Mouse (Mus musculus) cerebellum, adult 11 months (tissue): Measurements from ENCODE around the gene Abhd11.
"Not testable (repeated sequence)": the region's sequence is repeated elsewhere in the genome, so short reads cannot be mapped to it uniquely, and the experiment has no call there.

ENCODE experiments used
- DNase-seq: peaks from one replicate; pipeline ENCODE4 v3.0.0; 2022

Gene Abhd11

GRCm38 (mm10) chr5:135008671-135009589 lies at the start of gene Abhd11:
Gene Abhd11 (plus strand): TSS chr5:135009152.
- peak; percentile 99 for DNase-seq

DNA sequence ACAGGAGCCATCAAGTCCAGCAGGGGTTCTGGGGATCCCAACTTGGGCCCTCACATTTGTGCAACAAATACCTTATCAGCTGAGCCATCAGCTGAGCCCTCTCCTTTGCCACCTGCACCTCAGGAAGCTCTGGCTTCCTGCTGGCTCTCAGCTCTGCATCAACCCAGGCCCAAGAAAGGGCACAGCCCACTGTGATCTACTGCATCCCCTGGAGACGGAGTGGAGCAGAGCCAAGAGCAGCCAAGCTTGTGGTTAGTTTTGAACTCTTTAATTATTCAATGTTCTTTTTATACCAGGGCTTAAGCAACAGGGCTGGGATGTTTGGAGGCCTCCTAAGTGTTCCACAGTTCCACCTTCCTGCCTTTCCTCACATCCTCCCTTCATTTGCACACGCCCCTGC lies 48.5 kb upstream of the Abhd11 start:
- no peak for DNase-seq

DNA sequence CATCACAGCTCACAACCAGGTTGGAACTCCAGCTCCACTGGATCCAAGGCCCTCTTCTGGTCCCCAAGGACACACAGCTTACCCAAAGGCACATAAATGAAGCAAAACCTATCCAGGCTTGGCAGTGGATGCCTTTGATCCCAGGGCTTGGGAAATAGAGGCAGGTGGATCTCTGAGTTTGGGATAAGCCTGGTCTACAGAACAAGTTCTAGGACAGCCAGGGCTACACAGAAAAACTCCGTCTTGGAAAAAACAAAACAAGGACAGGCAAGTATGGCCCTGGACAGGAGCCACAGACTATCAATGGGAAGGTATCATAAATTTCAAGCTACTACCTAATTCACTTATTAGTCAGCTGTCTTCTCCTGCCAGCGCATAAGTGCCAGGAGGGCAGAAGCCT lies 47.4 kb upstream of the Abhd11 start:
- DNase-seq, result no peak

DNA sequence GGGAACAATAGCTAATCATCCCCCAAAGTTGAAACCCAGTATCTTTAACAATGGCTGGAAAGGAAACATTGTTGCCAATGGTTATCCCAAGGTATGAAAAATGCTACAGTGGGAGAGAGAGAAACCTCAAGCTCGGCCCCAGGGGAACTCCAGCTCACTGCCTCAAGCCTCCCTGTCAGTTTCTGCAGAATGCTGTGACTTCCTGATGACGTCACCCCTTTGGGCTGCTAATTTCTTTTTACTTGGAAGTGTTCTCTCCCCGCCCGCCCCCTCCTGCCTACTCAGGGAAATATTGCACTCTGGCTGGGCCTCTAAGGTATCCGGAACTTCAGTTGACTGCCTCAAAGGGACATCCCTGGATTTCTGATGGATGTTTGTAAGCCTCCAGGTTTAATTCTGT lies 45.4 kb upstream of the Abhd11 start:
- no peak for DNase-seq

DNA sequence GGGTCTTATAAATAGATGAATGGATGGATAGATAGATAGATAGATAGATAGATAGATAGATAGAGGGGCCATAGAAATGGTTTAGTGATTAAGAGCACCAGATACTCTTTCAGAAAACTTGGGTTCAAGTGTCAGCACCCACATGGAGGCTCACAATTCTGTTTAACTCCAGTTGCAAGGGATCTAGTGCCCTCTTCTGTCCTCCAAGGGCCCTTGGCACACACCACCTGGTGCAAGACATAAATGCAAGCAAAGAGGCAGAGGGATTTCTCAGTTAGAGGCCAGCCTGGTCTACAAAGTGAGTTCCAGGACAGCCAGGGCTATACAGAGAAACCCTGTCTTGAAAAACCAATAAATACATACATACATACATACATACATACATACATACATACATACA lies 44.3 kb upstream of the Abhd11 start:
- DNase-seq, result not testable (repeated sequence)

DNA sequence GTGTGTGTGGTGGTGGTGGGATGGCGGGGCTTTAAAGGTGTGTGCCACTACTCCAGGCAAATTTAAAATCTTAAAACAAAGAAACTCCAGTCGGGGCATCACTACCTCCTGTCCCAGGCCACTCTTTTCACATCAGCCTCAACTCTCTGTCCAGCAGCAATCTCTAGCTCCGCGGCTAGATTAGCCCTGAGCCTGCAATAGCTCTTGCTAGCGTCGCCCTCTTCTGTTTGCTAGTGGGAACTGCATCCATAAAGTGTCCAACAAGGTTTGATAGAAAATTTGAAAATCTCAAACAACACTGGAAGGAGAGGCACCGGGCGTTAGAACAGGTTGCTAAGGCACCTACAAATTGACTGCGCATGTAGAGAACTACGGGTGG lies 43.5 kb upstream of the Abhd11 start:
- peak; percentile 41 for DNase-seq

- DNase-seq, result peak; percentile 14
Measured at GRCm38 (mm10) chr5:134965852-134966821, 42.8 kb upstream of the Abhd11 start.

DNA sequence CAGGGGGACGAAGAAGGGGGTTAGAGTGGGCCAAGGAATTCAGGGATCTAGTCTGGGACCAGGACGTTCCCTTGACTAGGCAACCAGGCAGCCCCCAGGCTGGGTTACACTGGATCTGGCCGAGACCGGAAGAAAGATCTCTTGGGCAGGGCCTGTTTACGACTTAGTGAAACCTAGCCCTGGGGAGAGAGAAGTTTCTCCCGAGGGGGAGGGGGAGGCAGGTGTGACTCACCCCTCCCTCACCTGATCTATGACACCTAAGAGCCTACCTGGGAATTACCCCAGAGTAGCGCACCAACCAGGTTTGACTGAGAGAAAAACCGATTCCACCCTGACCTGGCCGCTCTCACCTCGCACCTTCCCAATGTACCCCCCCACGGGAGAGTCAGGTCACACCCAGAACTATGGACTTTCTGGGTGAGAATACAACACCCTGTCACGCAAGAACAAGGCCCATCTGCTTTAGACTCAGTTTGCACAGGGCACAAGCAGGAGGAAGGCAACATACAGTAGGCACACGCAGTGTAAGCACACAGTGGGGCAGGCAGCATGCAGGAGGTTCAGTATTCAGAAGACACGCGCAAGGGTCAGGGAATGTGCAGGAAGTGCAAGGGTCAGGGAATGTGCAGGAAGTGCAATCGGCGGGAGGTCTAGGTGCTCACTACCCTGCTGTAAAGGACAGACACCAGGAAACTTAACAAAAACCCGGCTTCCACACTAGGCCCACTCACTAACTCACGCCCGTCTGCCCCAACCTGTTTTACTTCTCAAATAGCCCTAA lies 41.6 kb upstream of the Abhd11 start:
- no peak for DNase-seq

DNA sequence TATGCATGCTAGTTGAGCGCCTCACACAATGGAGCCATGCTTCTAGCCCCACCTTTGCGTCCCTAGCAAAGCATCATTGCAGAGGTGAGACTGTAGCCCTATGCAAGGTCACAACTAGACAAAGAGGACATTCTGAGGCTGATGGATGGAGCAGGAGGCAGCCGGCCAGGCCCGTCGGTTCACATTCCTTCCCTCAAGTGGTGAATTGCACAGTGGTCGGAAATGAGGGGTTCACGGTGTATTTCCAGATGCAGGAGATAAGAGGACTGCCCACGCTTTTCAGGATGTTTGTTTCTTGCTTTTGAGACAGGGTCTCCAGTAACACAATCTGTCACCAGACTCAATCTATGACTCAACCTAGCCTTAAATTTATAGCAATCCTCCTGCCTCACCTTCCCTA lies 38.3 kb upstream of the Abhd11 start:
- DNase-seq, result no peak

GRCm38 (mm10) chr5:134973081-134973480 lies 35.9 kb upstream of the Abhd11 start:
- DNase-seq, result no peak

DNA sequence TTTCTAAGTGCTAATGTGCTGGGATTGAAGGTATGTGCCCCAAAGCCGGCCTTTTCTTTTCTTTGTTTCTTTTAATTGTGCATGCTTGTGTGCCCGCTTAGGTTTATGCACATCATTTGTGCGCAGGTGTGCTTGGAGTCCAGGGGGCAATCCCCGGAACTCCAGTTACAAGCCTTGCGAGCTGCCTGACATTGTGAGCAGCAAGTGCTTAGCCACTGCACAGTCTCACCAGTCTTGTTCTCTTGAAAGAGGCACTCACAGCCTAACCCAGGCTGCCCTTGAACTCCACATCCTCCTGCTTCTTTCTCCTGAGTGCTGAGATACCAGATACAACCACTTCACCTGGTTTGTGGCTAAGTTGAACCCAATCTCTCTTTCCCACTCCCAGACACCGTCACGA lies 35.4 kb upstream of the Abhd11 start:
- DNase-seq, result no peak

- DNase-seq, result no peak
Measured at GRCm38 (mm10) chr5:134974294-134974693, 34.7 kb upstream of the Abhd11 start.

GRCm38 (mm10) chr5:134974921-134975320 lies 34.0 kb upstream of the Abhd11 start:
- DNase-seq, result no peak

- no peak for DNase-seq
Measured at GRCm38 (mm10) chr5:134976164-134976563, 32.8 kb upstream of the Abhd11 start.

GRCm38 (mm10) chr5:134976577-134977250 lies 32.2 kb upstream of the Abhd11 start:
- DNase-seq, result no peak

GRCm38 (mm10) chr5:134977837-134978236 lies 31.1 kb upstream of the Abhd11 start:
- DNase-seq, result no peak

- DNase-seq, result no peak
Measured at GRCm38 (mm10) chr5:134981149-134981548, 27.8 kb upstream of the Abhd11 start.

GRCm38 (mm10) chr5:134983111-134983510 lies 25.8 kb upstream of the Abhd11 start:
- DNase-seq, result no peak

- DNase-seq, result no peak
Measured at GRCm38 (mm10) chr5:134983771-134984170, 25.2 kb upstream of the Abhd11 start.

- DNase-seq, result no peak
Measured at GRCm38 (mm10) chr5:134985633-134986297, 23.2 kb upstream of the Abhd11 start, which contains the start of gene Cldn3. Gene Cldn3 (plus strand): TSS chr5:134986214.
